Mouse (Mus musculus): ENCODE data around the gene Dmrt2.

GRCm38 (mm10) chr19:25635622-25636244, 36.5 kb upstream of the Dmrt2 start:
- TF ChIP-seq CTCF (IDR thresholded peaks at IDR 0.05; ENCODE audit: borderline replicate concordance, insufficient read depth, low read length) (peak; percentile 95), POLR2A (IDR thresholded peaks at IDR 0.05; ENCODE audit: low read depth, low read length) (no peak)

Data from embryonic fibroblast, embryonic 13.5 days (primary cell).